Mouse (Mus musculus) kidney, postnatal 36 days (tissue): ENCODE data around the gene Hoxd12.

Experiments used
- DNase-seq, 2 experiments: peaks; one replicate each; pipeline ENCODE4 v3.0.0; 2021 to 2022; ENCODE audit warnings: mixed read lengths in 2 of 2

Gene Hoxd12

GRCm38 (mm10) chr2:74674881-74675665 lies at the start of gene Hoxd12:
Gene Hoxd12, plus strand, starts transcription at chr2:74675013.
- no peak for DNase-seq

DNA sequence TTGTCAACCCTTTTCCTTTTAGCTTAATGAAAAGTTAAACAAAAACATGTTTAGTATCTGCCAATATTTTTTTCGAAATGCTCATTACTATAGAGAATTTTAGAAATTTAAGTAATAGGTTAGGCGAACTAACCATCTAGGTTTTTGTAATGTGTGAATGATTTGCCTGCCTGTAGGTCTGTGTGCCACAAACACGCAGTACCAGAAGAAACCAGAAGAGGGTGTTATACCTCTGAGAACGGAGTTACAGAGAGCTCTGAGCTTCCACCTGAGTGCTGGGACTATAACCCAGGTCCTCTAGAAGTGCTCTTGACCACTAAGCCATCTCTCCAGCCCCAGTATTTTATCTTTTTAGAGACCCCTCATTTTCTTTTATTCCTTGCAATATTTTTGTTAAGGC lies 39.4 kb upstream of the Hoxd12 start:
- DNase-seq: no peak

- no peak for DNase-seq
These were observed 32.4 kb upstream of the Hoxd12 start for GRCm38 (mm10) chr2:74642431-74642830.

GRCm38 (mm10) chr2:74645631-74646030 lies 29.2 kb upstream of the Hoxd12 start:
- no peak for DNase-seq

- DNase-seq: no peak
These were observed 27.5 kb upstream of the Hoxd12 start for GRCm38 (mm10) chr2:74647082-74647864.

DNA sequence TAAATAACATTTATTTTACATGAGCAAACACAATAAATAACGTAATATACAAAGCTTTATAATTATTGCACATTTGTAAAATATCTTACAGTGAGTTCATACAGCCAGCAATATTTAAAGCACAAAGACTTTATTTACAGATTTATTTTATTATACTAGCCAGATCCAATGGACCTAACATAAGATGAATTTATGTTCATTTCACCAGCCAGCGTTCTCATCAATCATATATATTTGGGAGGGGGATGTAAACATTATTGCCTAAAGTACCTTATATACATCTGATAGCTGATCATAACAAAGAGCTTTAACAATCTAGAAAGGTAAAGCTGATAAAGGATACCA lies 21.8 kb upstream of the Hoxd12 start:
- DNase-seq: no peak

GRCm38 (mm10) chr2:74653781-74654535 lies 20.9 kb upstream of the Hoxd12 start:
- DNase-seq: no peak

DNA sequence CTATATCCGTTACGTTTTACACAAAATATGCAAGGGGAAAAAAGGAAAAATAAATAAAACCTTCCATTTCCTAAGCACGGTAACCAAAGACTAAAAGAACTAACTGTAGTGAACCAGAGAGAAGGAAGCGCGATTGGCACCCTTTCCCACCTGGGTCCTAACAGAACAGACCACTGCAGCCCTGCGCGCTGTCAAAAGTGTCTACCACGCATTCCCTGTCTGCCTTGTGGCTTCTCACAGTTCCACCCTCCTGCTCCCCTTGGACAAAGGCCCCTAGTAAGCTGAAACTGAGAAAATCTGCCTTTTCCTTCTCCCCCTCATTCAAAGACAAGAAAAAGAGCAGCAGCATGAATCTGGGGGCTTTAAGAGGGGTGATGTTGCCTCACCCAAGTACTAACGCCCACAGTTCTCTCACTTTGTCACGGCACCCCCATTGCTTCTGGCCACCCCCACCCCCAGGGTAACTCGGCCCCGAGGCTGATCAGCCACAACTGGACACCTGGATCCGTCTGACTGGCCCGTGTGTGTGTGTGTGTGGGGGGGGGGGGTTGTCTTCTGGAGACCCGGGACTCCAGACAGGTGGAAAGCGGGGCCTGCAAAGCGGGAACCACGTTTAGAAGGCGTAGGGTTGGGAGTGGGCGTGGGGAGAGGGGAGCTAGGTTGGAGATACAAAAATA lies 19.9 kb upstream of the Hoxd12 start:
- no peak for DNase-seq

DNA sequence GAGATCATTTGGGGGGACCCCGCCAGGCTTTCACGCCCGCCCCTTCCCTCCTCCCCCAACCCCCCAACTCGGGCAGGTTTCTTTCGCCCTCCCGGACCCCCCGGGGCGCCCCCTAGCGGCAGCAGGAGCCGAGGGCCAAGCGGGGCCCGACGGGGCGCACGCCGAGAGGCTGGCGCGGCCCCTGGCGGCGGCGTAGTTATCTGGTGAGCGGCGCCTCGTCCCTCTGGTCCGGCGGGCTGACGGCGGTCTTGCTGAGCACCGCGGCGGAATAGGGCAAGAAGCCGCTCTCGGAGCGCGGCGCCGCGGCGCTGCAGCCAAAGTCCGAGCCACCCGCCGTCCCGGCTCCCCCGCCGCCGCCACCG lies 19.4 kb upstream of the Hoxd12 start:
- peak in 1 of 2 experiments; percentile 77 for DNase-seq

- no peak for DNase-seq
These were observed 18.8 kb upstream of the Hoxd12 start for GRCm38 (mm10) chr2:74655821-74656631.

DNA sequence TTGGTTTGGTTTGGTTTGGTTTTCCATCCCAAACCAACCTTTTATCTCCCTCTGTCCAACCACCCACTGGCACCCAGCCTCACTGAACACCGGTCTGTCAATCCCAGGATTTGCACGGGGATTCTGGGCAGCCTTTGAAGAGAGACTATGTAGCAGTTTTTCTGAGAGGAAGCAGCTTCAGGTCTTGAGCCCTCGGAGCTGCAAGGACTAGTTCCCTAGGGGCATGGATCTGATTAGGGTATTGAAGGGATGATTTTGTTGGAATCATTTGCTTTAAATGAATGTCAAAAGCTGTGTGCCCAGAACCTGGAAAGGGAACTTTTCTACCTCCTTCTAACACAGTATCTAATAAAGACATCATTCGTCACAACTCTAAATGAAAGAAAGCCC lies 18.2 kb upstream of the Hoxd12 start:
- no peak for DNase-seq

DNA sequence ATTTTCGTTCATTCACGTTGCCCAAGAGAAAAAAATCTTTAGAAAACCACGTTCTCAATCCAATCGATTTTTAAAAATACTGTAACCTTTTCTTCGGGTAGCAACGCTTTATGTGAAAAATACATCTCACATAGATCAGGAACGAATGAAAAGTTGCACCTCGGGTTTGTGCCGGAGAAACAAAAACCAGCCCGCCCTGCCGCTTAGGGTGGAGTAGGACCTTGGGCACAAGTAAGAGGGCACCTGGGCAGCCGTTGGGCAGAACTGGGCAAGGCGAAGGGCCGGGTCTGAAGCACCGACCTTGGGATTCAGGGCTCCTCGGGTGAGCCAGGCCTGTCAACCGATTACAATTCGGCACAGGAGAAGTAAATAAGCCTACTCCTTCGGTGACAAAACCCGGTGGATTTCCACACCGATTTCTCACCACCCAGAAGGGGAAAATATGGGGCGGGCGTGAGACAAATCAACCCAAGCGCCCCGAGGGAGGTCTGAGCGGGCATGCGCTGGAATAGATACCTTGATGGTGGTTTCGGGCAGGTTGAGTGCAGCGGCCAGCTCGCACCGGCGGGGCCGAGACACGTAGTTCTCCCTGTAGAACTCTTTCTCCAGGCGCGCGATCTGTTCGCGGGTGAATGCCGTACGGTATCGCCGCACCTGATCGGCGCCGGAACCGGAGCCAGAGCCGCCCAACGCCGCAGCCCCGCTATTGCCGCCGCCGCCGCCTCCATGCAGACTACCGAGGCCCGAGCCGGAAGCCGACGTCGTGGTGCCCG lies 17.4 kb upstream of the Hoxd12 start:
- DNase-seq: no peak

DNA sequence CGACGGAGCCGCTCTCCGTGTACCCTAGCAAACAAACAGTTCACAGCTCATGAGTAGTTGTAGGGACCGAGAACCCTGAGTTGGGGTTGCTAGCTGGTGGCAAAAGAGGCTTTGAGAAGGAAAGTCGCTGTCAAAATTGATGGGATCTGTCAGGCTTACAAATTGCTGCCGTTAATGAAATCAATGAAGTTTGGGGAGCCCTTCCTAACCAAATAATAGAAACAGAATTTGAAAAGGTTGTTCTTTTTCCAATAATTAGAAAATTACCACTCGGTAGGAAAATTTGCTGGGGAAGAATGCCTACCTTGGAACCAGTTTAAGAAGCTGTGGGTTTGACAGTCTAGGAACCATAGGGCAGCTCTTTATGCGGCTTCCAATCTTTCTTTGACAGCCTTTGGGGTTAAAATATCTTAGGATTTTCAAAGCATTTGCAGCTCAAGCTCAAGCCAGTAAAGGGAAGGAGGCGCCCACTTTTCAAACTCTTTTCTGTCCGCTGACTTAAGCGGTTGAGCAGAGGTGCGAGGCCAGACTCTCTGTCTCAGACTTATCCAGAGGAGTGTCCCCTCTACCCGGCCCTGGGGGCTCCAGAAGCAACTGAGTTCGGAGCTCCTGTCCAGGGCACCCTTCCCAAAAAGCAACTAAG lies 16.7 kb upstream of the Hoxd12 start:
- no peak for DNase-seq

DNA sequence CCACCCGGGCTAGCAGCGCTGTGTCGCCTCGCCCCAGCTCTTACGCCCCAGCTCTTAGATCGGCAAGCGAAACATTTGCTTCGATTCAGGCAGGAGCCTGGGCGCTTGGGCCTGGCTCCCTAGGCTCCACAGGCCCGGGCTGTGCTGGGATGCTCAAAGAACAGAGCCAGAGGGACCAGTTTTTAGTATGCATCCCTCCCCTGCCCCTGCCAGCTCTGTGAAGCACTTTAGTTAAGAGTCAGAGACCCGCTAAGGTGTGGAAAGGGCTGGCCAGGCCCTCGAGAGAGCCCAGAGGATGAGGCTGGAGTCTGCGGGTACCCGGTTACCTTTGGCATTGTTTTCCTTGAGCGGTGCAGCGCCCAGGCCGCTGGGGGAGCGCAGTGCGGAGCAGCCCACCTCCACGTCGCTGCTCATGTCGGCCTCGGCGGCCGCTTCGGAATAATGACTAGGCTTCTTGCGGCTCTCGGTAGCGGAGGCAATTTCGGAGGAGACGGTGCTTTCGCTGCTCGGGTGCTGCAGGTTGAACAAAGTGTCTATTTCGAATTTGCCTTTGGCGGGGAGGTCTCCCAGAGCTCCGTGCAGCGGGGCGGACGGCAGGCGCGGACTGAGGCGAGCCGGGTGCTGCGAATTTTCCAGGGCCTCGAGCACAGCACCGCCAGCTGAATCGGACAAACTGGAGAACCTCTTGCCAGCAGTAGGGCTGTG lies 16.0 kb upstream of the Hoxd12 start:
- no peak for DNase-seq

DNA sequence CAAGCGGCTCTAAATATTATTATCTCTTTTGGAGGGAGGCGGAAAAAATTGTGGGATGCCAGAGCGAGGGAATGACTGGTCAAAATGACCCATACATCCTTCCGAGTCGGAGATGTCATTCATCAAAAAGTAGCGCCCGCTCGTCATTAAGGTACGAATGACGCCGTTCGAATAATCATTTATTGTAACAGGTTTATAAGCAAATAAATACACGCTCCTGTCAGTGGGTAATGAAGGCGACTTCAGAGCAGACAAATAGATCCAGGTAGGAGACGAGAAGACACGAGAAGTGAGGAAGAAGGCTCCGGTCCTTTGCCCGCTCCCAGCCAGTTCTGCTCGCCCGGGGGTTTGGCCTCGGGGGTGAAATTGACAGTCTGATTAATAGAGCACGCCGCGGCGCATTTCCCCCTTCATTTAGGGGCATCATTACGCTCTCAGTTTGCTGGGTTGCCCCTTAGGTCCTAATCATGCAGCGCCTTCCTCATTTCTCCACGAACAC lies 15.3 kb upstream of the Hoxd12 start, which contains the start of gene Evx2:
TSS of gene Evx2 (minus strand) at position 51 of the 499 bp plus-strand sequence.
- no peak for DNase-seq

- no peak for DNase-seq
These were observed 14.1 kb upstream of the Hoxd12 start for GRCm38 (mm10) chr2:74660421-74661375.

DNA sequence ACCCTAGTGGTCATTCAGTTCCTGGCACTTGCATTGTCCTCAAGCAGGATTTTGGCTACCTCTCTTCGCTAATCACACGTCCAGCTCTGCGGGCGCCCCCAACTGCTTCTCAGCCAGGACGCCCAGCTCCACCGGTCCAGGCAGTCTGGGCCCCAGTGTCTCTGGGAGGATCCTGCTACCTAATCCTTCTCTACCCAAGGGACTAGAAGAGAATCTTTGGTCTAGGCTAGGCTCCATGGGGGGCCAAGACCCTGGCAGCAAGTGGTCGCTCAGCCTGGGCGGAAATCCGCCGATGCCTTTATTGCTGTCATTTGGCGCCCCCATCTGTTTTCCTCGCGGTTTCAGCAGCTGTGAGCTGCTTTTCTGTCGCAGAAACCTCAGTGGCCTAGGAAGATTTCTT lies 13.1 kb upstream of the Hoxd12 start:
- peak in 1 of 2 experiments; percentile 62 for DNase-seq

GRCm38 (mm10) chr2:74663291-74663925 lies 11.4 kb upstream of the Hoxd12 start:
- peak; percentile 61 to 83 for DNase-seq
